Mouse (Mus musculus): ENCODE data around the gene Rspo1.

Gene Rspo1

DNA sequence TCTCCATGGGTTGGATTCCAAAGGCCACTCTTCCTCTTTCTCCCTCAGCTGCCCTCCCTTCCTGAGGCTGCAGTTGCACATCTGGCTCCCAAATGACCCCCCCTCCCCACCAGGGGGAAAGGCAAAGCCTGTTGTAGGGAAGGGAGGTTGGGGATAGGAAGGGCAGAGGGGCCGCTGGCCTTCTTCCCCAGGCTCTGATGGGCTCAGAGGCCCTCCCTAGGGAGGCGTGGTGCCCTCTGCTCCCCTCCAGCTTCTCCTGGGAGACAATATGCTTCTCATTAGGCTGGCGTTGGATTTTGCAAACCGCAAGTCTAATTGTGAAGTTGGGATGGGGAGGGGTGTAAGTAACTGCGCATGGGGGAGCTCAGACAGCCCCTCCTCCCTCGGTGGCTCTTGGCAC, 17.5 kb upstream of the Rspo1 start:
- Histone ChIP-seq H3K9me3 (ENCODE audit: low read length) (no peaks in the 10 kb centered on the region), H3K4me3 (replicated peaks; ENCODE audit: low read length) (0 out of 2 replicates have a peak overlapping the region, but pooled peaks have one; percentile 4), H3K36me3 (ENCODE audit: insufficient read depth, low read length) (no peaks in the 10 kb centered on the region), H3K4me1 (replicated peaks; ENCODE audit: low read depth, low read length) (peaks cover 18% of the 10 kb centered on the region), H3K27me3 (ENCODE audit: insufficient read depth, low read length) (peaks cover 53% of the 10 kb centered on the region)
- TF ChIP-seq CTCF (conservative IDR thresholded peaks at IDR 0.05; ENCODE audit: low read length) (no peak), POU5F1 (IDR thresholded peaks at IDR 0.05; ENCODE audit: borderline replicate concordance, low read length) (no peak), NANOG (IDR thresholded peaks at IDR 0.05; ENCODE audit: borderline replicate concordance, low read length) (no peak)

DNA sequence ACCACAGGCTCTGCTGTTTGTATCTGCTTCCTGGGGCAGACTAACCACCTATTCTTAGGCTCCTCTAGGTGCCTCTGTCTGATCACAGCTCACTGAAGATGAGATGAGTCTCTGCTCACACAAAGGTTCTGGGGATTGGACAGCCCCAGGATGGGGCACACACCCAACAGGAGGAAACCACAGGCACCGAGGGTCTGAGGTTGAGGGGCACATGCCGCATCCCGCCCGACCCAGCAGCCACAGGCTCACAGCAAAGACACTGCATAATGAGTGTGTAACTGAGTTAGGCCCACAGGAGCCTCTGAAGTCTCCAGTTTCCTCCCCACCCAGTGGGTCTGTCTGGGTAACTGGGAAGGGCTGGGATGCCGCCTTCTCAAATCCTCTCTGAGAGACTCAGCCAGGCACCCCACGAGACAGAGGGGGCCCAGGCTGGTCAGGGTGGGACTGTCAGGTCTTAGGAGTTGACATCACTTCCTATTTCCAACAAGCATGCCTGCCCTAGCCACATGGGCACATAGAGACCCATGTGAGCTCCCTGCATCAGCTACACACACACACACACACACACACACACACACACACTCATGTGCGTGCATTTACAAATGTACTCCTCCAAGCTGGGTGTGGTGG, 16.9 kb upstream of the Rspo1 start:
- H3K4me3 ChIP-seq (replicated peaks; ENCODE audit: low read length) = 0 out of 2 replicates have a peak overlapping the region, but pooled peaks have one; percentile 4
- peaks cover 51% of the 10 kb centered on the region for H3K27me3 ChIP-seq (ENCODE audit: insufficient read depth, low read length)
- H3K4me1 ChIP-seq (replicated peaks; ENCODE audit: low read depth, low read length) = peaks cover 18% of the 10 kb centered on the region
- no peaks in the 10 kb centered on the region for H3K9me3 ChIP-seq (ENCODE audit: low read length)
- TF ChIP-seq NANOG (IDR thresholded peaks at IDR 0.05; ENCODE audit: borderline replicate concordance, low read length) (no peak), POU5F1 (IDR thresholded peaks at IDR 0.05; ENCODE audit: borderline replicate concordance, low read length) (no peak), CTCF (conservative IDR thresholded peaks at IDR 0.05; ENCODE audit: low read length) (no peak)
- no peaks in the 10 kb centered on the region for H3K36me3 ChIP-seq (ENCODE audit: insufficient read depth, low read length)

DNA sequence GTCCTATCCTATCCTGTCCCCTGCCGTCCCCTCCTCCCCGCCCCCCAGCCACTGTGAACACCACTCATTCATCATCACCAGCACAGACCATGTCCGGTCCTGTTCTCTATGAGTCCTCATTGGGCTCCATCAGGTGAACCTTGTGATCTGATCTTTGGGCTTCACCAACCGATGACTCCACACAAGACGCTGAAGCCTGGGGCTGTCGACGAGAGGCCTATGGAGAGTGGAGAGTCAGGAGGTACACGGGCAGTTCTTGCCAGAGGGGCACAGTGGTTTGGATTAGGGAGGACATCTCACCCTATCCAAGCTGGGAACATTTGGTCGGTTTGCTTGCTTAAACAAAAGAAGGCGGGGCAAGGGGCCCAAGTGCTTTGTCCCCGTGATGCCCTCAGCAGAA, 16.0 kb upstream of the Rspo1 start:
- TF ChIP-seq NANOG (IDR thresholded peaks at IDR 0.05; ENCODE audit: borderline replicate concordance, low read length) = no peak
- no peak for TF ChIP-seq POU5F1 (IDR thresholded peaks at IDR 0.05; ENCODE audit: borderline replicate concordance, low read length)
- TF ChIP-seq CTCF (conservative IDR thresholded peaks at IDR 0.05; ENCODE audit: low read length) = no peak
- Histone ChIP-seq H3K4me1 (replicated peaks; ENCODE audit: low read depth, low read length) (peaks cover 15% of the 10 kb centered on the region), H3K4me3 (replicated peaks; ENCODE audit: low read length) (no peak overlapping the region), H3K36me3 (ENCODE audit: insufficient read depth, low read length) (no peaks in the 10 kb centered on the region), H3K9me3 (ENCODE audit: low read length) (no peaks in the 10 kb centered on the region), H3K27me3 (ENCODE audit: insufficient read depth, low read length) (peaks cover 50% of the 10 kb centered on the region)

DNA sequence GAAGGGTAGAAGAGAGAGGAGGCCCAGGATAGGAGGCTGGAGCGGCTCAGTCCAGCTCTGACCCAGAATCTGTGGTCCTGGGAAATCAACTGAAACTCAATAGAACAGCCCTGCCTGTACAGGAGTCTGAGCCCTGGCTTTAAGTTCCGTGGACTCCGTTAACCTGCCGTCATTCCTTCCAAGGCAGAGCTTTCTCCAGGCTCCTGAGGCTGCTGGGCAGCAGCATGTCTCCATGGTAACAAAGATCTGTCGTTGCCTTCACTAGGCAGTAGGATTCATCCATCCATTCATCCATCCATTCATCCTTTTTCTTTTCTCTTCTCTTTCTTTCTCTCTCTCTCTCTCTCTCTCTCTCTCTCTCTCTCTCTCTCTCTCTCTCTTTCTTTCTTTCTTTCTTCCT, 15.6 kb upstream of the Rspo1 start:
- H3K27me3 ChIP-seq (ENCODE audit: insufficient read depth, low read length) = peaks cover 46% of the 10 kb centered on the region
- no peak overlapping the region for H3K4me3 ChIP-seq (replicated peaks; ENCODE audit: low read length)
- H3K36me3 ChIP-seq (ENCODE audit: insufficient read depth, low read length) = no peaks in the 10 kb centered on the region
- peaks cover 14% of the 10 kb centered on the region for H3K4me1 ChIP-seq (replicated peaks; ENCODE audit: low read depth, low read length)
- TF ChIP-seq NANOG (IDR thresholded peaks at IDR 0.05; ENCODE audit: borderline replicate concordance, low read length) = no peak
- TF ChIP-seq CTCF (conservative IDR thresholded peaks at IDR 0.05; ENCODE audit: low read length) = no peak
- TF ChIP-seq POU5F1 (IDR thresholded peaks at IDR 0.05; ENCODE audit: borderline replicate concordance, low read length) = no peak
- no peaks in the 10 kb centered on the region for H3K9me3 ChIP-seq (ENCODE audit: low read length)

DNA sequence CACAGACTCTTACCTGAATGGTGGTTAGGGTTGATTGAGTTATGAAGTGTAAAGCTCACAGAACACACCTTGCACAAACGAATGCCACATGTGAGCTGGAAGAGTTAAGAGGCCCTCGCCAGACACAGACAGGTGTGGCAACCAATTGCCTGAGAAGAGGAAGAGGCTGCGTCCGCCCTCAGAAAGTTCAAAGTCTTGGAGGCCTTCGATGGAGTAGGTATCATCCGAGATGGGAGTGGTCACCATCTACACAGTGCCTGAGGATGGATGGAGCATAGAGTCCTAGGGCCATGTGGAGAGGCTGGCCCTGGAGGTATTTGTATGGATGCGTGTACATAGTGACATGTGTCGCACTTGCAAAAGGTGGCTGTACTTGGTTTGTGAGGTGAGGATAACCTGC, 15.1 kb upstream of the Rspo1 start:
- Histone ChIP-seq H3K9me3 (ENCODE audit: low read length) (no peaks in the 10 kb centered on the region), H3K4me1 (replicated peaks; ENCODE audit: low read depth, low read length) (peaks cover 14% of the 10 kb centered on the region), H3K36me3 (ENCODE audit: insufficient read depth, low read length) (no peaks in the 10 kb centered on the region), H3K4me3 (replicated peaks; ENCODE audit: low read length) (no peak overlapping the region), H3K27me3 (ENCODE audit: insufficient read depth, low read length) (peaks cover 45% of the 10 kb centered on the region)
- no peak for TF ChIP-seq POU5F1 (IDR thresholded peaks at IDR 0.05; ENCODE audit: borderline replicate concordance, low read length)
- TF ChIP-seq CTCF (conservative IDR thresholded peaks at IDR 0.05; ENCODE audit: low read length) = no peak
- no peak for TF ChIP-seq NANOG (IDR thresholded peaks at IDR 0.05; ENCODE audit: borderline replicate concordance, low read length)

DNA sequence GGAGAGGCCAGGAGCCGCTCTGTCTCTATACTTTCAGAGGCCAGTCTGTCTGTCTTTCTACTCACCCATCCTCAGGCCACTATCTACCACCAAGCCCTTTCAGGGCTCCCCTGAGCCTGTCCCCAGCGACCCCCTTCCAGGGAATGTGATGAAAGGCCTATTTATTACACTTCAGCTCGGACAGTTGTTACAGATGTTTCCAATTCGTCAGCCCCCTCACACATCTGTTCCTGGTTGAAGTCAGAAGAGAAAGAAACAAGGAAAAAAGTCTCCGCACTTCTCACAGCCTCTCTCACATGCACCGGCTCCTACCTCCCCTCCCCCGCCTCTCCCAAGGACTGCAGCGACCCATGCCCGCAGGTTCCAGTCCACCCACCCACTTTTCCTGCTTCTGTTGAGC, 13.9 kb upstream of the Rspo1 start:
- Histone ChIP-seq H3K9me3 (ENCODE audit: low read length) (no peaks in the 10 kb centered on the region), H3K4me3 (replicated peaks; ENCODE audit: low read length) (no peak overlapping the region), H3K36me3 (ENCODE audit: insufficient read depth, low read length) (no peaks in the 10 kb centered on the region), H3K4me1 (replicated peaks; ENCODE audit: low read depth, low read length) (peaks cover 14% of the 10 kb centered on the region), H3K27me3 (ENCODE audit: insufficient read depth, low read length) (peaks cover 45% of the 10 kb centered on the region)
- TF ChIP-seq POU5F1 (IDR thresholded peaks at IDR 0.05; ENCODE audit: borderline replicate concordance, low read length) (no peak), NANOG (IDR thresholded peaks at IDR 0.05; ENCODE audit: borderline replicate concordance, low read length) (no peak), CTCF (conservative IDR thresholded peaks at IDR 0.05; ENCODE audit: low read length) (no peak)

DNA sequence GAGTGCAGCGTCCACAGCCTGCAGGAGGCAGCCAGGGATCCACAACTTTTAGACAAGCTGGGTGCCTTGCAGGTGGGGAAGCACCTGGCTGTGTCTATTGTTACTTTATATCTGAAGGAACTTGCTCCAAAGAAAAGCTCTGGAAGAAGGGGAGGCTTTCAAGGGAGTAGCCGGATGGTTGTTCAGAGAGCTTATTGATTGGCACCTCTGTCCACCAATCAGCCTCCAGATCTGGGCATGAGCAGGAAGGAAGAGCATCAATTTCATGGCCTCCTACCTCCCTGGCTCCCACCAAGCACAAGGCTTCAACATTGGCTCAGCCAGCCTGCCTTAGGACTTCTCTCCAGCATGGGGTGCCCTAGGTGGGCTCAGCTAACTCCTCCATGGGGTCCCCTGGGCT, 12.9 kb upstream of the Rspo1 start:
- Histone ChIP-seq H3K4me3 (replicated peaks; ENCODE audit: low read length) (no peak overlapping the region), H3K4me1 (replicated peaks; ENCODE audit: low read depth, low read length) (peaks cover 14% of the 10 kb centered on the region), H3K9me3 (ENCODE audit: low read length) (no peaks in the 10 kb centered on the region), H3K36me3 (ENCODE audit: insufficient read depth, low read length) (no peaks in the 10 kb centered on the region), H3K27me3 (ENCODE audit: insufficient read depth, low read length) (peaks cover 38% of the 10 kb centered on the region)
- TF ChIP-seq CTCF (conservative IDR thresholded peaks at IDR 0.05; ENCODE audit: low read length) (no peak), POU5F1 (IDR thresholded peaks at IDR 0.05; ENCODE audit: borderline replicate concordance, low read length) (no peak), NANOG (IDR thresholded peaks at IDR 0.05; ENCODE audit: borderline replicate concordance, low read length) (no peak)

DNA sequence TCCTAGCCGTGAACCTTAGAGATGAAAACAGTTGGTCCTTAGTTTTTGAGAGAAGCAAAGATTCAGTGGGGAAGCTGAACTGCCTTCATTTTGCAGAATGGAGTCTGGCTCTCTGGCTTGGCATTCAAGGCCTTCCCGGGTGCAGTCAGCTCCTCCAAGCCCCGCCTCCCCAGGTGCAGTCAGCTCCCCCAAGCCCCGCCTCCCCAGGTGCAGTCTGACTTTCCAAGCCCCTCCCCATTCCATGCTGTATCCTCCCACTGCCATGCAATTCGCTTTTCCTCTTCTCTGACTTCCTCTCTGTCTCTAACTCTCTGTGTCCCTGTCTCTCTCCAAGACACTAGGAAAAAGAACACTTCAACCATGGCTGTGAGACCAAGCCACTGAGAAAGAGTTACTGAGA, 8.0 kb upstream of the Rspo1 start:
- no peaks in the 10 kb centered on the region; the same call in 1 of the 2 replicates for H3K4me1 ChIP-seq (replicated peaks; ENCODE audit: low read depth, low read length)
- H3K36me3 ChIP-seq (ENCODE audit: insufficient read depth, low read length) = no peaks in the 10 kb centered on the region
- TF ChIP-seq NANOG (IDR thresholded peaks at IDR 0.05; ENCODE audit: borderline replicate concordance, low read length) = no peak
- TF ChIP-seq CTCF (conservative IDR thresholded peaks at IDR 0.05; ENCODE audit: low read length) = no peak
- TF ChIP-seq POU5F1 (IDR thresholded peaks at IDR 0.05; ENCODE audit: borderline replicate concordance, low read length) = no peak
- H3K9me3 ChIP-seq (ENCODE audit: low read length) = no peaks in the 10 kb centered on the region
- H3K27me3 ChIP-seq (ENCODE audit: insufficient read depth, low read length) = peaks cover 33% of the 10 kb centered on the region
- no peak overlapping the region for H3K4me3 ChIP-seq (replicated peaks; ENCODE audit: low read length)
